Mouse (Mus musculus): ENCODE measurements around the gene Kcnk7. TPM values are rescaled to one million over a fixed set of nuclear protein-coding genes. Genes with fewer than 3 reads are reported as not detected.
A peak's percentile ranks its signal among the peaks of the same experiment; 100 is the strongest.

Kcnk7 gene
- polyA plus RNA-seq (2015; fragmentation: Nextera tagmentation; extraction: Ambion mirVana): 0.31 and 0.32 TPM in 2 replicates

DNA sequence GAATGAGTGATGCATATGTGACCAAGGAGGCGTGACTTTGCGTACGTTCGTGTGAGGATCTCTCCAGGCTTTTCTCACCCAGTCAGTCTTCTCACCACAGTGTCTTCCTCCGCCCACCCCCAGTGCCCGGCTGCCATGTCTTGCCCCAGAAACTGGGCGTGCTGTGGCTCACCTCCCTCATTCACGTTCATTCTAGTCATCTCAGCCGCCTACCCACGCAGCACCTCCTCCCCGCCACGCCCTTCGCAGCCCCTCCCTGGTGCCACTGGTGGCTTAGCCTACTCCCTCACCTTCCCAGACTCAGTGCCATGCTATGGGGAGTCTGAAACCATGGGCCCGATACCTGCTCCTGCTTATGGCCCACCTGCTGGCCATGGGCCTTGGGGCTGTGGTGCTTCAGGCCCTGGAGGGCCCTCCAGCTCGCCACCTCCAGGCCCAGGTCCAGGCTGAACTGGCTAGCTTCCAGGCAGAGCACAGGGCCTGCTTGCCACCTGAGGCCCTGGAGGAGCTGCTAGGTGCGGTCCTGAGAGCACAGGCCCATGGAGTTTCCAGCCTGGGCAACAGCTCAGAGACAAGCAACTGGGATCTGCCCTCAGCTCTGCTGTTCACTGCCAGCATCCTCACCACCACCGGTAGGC, at the start of gene Kcnk7:
TSS of gene Kcnk7 (plus strand) at position 205 of the 638 bp plus-strand sequence.
- Histone ChIP-seq H3K4me3 (no peak within 1 kb of the TSS), H3K27me3 (no peaks in the 10 kb centered on the region), H3K36me3 (ENCODE audit: poor library complexity, severe bottlenecking) (peaks cover 83% of the 10 kb centered on the region), H3K27ac (peak within 1 kb of the TSS; percentile 25; the same call in 1 of the 2 replicates), H3K4me1 (peaks cover 7% of the 10 kb centered on the region; the same call in 1 of the 2 replicates), H3K9ac (no peak within 1 kb of the TSS), H3K4me2 (no peak within 1 kb of the TSS), H3K9me3 (replicated peaks) (no peaks in the 10 kb centered on the region)
- 0 out of 2 replicates have a peak, but pooled peaks have one; percentile 27 for ATAC-seq
- WGBS: 78% methylated on average over 17 of the region's 17 CpGs

DNA sequence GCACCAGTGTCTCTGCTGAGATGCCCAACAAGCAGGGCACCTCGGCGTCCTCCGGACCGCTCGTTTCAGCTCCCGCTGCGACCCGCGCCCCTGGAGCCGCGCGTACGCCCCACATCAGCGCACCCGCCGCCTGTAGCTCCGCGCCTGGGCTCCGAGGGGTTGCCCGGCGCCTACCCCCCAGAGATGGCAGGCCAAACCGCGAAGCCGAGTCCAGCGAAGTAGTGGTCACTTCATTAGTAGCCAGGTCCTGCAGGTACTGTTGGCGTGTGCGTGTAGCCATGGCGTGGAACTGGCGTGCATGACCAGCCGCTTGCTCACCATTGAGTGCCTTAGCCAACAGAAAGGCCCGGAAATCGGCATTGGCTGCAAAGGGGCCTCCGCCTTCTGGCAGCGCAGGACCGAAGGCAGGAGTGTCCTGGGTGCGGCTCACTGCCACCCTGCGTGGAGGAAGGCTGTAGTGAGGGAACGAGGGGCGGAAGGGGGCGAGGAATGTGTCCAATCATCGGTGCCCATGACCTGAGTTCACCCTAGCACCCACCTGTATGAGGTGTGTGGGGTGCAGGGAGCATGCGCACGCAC, 49.4 kb upstream of the Kcnk7 start:
- H3K27me3 ChIP-seq: peaks cover 49% of the 10 kb centered on the region
- H3K36me3 ChIP-seq (ENCODE audit: poor library complexity, severe bottlenecking): 0 out of 2 replicates have a peak, but pooled peaks cover 7% of the 10 kb centered on the region
- peak overlapping the region; percentile 46 for H3K4me3 ChIP-seq
- no peak for ATAC-seq
- no peak overlapping the region for H3K27ac ChIP-seq
- H3K9ac ChIP-seq: peak overlapping the region; percentile 61
- H3K4me2 ChIP-seq: peak overlapping the region; percentile 79
- H3K9me3 ChIP-seq (replicated peaks): no peaks in the 10 kb centered on the region
- WGBS: 7% methylated on average over 43 of the region's 43 CpGs
- H3K4me1 ChIP-seq: peaks cover 12% of the 10 kb centered on the region

DNA sequence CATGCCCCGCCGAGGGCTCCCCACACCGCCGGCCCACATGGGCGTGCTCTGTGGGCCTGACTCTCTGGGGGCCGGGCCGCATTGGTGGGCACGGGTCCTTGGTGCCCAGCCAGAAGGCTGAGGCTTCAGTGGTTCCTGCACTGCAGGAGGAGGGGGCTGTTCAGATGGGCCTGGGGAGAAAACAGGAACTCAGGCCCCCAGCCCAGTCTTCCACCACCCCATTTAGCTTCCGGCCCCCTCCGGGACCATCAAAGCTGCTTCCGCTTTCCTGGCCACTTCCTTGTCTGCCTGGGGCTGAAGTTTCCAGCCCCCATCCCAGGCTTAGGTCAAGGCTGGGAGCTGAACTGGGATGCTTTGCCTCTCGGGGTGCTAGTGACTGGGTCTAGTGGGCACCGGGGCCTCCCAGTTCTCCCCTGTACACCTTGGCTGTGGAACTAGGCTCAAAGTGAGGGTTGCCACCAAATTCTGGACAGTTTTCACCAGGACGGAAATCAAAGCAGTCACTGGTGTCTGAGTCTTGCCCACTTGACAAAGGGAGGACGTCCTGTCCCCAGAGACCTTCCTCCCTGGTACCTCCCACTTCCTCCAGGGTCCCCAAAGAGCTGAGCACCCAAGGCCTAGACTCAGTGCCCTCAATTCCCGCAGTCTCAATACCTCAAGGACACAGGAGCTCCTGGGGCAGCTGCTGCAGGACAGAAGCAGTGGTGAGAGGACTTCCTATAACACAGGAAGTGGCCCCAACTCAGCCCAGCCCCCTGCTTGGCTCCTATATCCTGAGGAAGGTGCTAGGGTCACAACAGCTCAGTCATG, 43.0 kb upstream of the Kcnk7 start:
- no peak for ATAC-seq
- Histone ChIP-seq H3K9ac (no peak overlapping the region), H3K4me2 (no peak overlapping the region), H3K9me3 (replicated peaks) (no peaks in the 10 kb centered on the region), H3K4me1 (peaks cover 15% of the 10 kb centered on the region), H3K27ac (no peak overlapping the region), H3K4me3 (no peak overlapping the region), H3K36me3 (ENCODE audit: poor library complexity, severe bottlenecking) (peaks cover 17% of the 10 kb centered on the region), H3K27me3 (peaks cover 10% of the 10 kb centered on the region)
- whole genome bisulfite sequencing: 87% methylated on average over 16 of the region's 16 CpGs

DNA sequence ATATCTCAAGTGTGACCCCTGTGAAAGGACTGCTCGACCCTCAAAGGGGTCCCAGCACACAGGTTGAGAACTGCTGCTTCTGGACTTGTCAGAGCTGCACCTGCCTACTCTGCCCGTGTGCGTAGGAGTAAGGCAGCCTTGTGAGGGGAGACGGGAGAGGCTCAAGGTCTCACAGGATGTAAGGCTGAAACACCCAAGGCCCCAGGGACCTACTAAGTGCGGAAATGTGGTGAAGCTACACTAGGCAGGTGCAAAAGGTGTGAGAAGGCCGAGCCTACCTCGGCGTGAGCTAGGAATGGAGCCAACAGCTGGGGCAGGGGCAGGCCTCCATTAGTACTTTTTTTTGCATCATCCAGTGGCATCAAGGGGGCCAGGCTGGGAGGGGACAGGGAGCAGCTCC, 41.9 kb upstream of the Kcnk7 start:
- H3K36me3 ChIP-seq (ENCODE audit: poor library complexity, severe bottlenecking): peaks cover 28% of the 10 kb centered on the region
- no peak for ATAC-seq
- H3K27ac ChIP-seq: peak overlapping the region; percentile 25
- H3K9me3 ChIP-seq (replicated peaks): no peaks in the 10 kb centered on the region
- H3K9ac ChIP-seq: no peak overlapping the region
- H3K4me1 ChIP-seq: peaks cover 15% of the 10 kb centered on the region
- 82% methylated on average over 8 of the region's 8 CpGs for WGBS
- peaks cover 2% of the 10 kb centered on the region; the same call in 1 of the 2 replicates for H3K27me3 ChIP-seq
- no peak overlapping the region for H3K4me3 ChIP-seq
- H3K4me2 ChIP-seq: peak overlapping the region; percentile 66

DNA sequence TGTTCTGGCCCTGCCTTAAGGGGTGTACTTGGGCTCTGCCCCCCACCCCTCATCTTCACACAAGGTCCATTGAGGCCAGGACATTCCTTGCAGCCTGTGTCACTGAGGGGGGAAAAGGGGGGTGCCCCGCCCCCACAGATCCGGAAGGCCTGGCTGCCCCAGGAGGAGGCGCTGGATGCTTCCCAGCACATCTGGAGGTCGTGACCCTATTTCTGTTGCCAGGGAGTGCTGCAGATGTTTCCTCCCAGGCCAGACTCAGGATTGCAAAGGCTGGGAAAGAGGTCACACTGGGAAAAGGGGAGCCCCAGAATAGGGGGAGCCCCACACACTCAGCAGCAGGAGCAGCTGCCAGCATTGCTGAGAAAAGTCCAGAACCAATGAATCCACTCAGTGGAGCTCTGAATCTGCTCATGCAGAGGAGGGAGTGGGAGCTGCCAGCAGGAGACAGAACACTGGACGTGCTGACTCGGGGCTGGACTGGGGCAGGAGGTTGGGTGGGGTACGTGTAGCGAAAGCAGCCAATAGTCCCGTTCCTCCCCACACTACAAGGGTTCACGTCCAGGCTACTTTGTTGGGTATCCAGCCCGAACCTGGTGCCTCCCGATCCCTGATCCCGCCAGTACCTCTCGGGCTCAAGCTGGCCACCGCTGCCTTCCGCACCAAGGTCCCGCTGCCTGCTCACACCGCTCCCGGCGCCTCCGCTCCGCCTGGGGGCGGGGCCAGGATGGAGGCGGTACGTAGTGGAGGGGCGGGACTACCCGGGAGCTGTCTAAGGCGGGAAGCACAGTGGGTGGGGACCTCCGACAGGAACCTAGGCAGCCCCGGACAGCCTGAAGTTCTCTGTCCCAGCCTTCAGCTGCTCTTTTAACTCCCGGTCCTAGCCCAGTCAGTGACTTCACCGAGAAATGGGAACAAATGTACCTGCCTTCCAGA, 40.9 kb upstream of the Kcnk7 start, which contains the start of gene Sipa1:
TSS of gene Sipa1 (minus strand) at position 727 of the 933 bp plus-strand sequence.
- ATAC-seq: peak; percentile 92
- WGBS: 2% methylated on average over 32 of the region's 32 CpGs
- Histone ChIP-seq H3K27me3 (no peaks in the 10 kb centered on the region), H3K4me1 (peaks cover 15% of the 10 kb centered on the region), H3K27ac (peak within 1 kb of the TSS; percentile 25), H3K9ac (peak within 1 kb of the TSS; percentile 68), H3K4me3 (peak within 1 kb of the TSS; percentile 42), H3K4me2 (peak within 1 kb of the TSS; percentile 66), H3K9me3 (replicated peaks) (no peaks in the 10 kb centered on the region), H3K36me3 (ENCODE audit: poor library complexity, severe bottlenecking) (peaks cover 36% of the 10 kb centered on the region)

DNA sequence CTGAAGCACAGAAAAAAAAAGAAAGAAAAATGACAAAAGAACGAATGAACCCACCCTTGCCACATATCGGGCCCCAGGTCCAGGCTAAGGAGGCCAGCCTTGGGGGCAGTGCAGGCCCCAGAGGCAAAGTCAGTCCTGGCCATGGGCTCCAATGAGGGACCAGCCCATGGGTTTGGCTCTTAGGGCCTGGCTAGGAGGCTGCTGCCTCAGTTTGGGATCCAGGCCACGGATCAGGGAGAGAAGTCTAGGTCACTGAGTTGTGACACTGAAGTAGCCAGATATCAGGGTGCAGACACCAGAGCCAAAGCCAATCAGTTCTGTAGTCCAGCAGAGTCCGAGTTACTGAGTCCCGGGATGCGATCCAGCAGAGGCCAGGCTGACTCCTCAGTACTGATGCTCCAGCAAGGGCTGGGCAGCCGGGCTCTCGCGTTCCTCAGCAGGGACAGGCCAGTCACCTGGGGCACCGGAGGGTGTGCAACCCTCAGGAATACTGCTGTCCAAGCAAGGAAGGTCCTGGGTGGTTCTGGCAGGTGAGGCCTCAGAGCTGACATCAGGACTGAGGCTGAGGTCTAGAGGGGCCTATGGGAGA, 39.4 kb upstream of the Kcnk7 start:
- no peak overlapping the region for H3K9ac ChIP-seq
- peaks cover 51% of the 10 kb centered on the region for H3K36me3 ChIP-seq (ENCODE audit: poor library complexity, severe bottlenecking)
- no peaks in the 10 kb centered on the region for H3K9me3 ChIP-seq (replicated peaks)
- no peak overlapping the region for H3K4me2 ChIP-seq
- H3K27ac ChIP-seq: no peak overlapping the region
- H3K27me3 ChIP-seq: no peaks in the 10 kb centered on the region
- WGBS: 93% methylated on average over 10 of the region's 10 CpGs
- ATAC-seq: no peak
- H3K4me1 ChIP-seq: peaks cover 15% of the 10 kb centered on the region
- no peak overlapping the region for H3K4me3 ChIP-seq

DNA sequence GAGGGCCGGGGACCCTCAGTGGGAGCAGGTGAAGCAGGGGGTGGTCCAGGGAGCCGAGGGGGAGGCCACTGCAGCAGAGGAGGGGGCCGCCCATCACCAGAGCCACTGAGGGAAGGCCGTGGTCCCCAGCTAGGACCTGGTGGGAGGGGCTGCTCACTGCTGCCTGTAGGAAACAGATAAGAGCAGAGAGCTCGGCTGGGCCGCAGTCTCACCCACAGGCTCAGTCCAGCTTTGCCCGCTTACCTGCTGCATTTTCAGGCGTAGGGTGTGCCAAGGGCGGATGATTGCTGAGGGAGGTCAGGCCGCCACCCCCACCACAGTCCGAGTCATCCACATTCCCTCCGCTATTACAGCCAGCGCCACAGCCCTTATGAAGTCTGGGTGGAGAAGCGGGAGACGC, 38.7 kb upstream of the Kcnk7 start:
- WGBS: 91% methylated on average over 15 of the region's 15 CpGs
- no peak overlapping the region for H3K27ac ChIP-seq
- peaks cover 58% of the 10 kb centered on the region for H3K36me3 ChIP-seq (ENCODE audit: poor library complexity, severe bottlenecking)
- H3K4me3 ChIP-seq: no peak overlapping the region
- no peaks in the 10 kb centered on the region for H3K27me3 ChIP-seq
- H3K4me1 ChIP-seq: peaks cover 15% of the 10 kb centered on the region
- H3K4me2 ChIP-seq: no peak overlapping the region
- no peak for ATAC-seq
- no peaks in the 10 kb centered on the region for H3K9me3 ChIP-seq (replicated peaks)
- no peak overlapping the region for H3K9ac ChIP-seq

DNA sequence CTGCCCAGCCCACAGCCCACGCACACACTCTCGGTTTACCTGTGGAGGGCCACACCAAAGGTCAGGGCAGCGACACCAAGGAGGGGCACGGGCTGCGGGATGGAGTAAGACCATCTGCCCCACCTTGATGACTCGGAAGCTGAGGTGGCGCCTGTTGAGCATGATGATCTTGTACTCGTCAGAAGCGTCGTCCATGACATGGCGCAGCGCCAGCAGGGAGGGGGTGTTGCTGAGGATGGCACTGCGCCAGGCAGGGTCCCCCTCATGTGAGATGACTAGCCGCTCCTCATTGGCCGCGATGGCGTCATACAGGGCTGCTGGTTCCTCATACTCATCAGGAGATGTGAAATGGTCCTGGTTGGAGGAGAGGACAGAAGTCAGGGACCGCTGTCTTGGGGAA, 37.8 kb upstream of the Kcnk7 start:
- H3K9me3 ChIP-seq (replicated peaks): no peaks in the 10 kb centered on the region
- no peak for ATAC-seq
- H3K4me3 ChIP-seq: no peak overlapping the region
- H3K4me2 ChIP-seq: no peak overlapping the region
- H3K27ac ChIP-seq: no peak overlapping the region
- H3K27me3 ChIP-seq: no peaks in the 10 kb centered on the region
- no peak overlapping the region for H3K9ac ChIP-seq
- peaks cover 15% of the 10 kb centered on the region for H3K4me1 ChIP-seq
- 89% methylated on average over 18 of the region's 18 CpGs for WGBS
- peaks cover 68% of the 10 kb centered on the region for H3K36me3 ChIP-seq (ENCODE audit: poor library complexity, severe bottlenecking)

DNA sequence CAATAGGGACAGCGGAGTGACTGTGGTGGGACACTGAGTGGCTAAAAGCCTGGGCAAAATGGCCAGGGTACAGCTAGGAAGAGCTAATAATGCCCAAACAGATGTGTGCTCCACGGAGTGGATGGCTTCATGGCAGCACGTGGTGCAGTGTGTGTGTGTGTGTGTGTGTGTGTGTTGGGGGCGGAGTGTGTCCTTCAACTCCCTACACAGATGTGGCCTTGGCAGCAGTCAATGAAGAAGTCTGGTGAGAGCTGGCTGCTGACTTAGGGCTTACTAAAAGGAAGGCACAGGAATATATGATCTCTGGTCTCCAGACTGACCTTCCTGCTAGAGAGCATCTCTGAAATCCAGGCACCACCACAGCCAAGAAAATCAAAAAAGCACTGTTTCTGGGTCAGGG, 35.8 kb upstream of the Kcnk7 start:
- no peak for ATAC-seq
- H3K36me3 ChIP-seq (ENCODE audit: poor library complexity, severe bottlenecking): peaks cover 88% of the 10 kb centered on the region
- WGBS: 87% methylated on average over 4 of the region's 4 CpGs

DNA sequence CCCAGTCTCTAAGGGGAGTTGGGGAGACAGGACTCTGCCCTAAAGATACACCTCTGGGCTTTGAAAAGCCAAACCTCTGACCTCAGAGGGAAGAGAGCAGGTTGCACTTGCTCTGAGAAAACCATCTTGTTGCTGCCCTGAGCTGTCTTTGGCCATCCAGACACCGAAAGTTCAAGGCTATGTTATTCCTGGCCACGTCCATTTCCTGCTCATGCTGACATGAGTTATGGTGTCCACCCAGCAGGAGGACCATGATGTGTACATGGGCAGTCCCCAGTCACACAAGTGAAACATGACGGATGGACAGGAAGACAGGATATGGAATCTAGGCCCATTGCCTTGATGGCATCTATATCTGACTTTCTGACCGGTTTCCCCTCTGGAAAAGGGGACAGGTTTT, 23.7 kb upstream of the Kcnk7 start:
- Histone ChIP-seq H3K9ac (no peak overlapping the region), H3K9me3 (replicated peaks) (no peaks in the 10 kb centered on the region), H3K4me3 (no peak overlapping the region), H3K27ac (no peak overlapping the region), H3K4me2 (no peak overlapping the region), H3K36me3 (ENCODE audit: poor library complexity, severe bottlenecking) (peaks cover 98% of the 10 kb centered on the region), H3K27me3 (no peaks in the 10 kb centered on the region), H3K4me1 (no peaks in the 10 kb centered on the region)
- WGBS: 94% methylated on average over 4 of the region's 4 CpGs
- ATAC-seq: no peak

More for the DNA sequence above, 35.8 kb upstream of the Kcnk7 start:
- Histone ChIP-seq H3K4me2 (no peak overlapping the region), H3K4me1 (peaks cover 7% of the 10 kb centered on the region), H3K4me3 (no peak overlapping the region), H3K27ac (no peak overlapping the region), H3K27me3 (no peaks in the 10 kb centered on the region), H3K9me3 (replicated peaks) (no peaks in the 10 kb centered on the region), H3K9ac (no peak overlapping the region; the same call in 1 of the 2 replicates)

DNA sequence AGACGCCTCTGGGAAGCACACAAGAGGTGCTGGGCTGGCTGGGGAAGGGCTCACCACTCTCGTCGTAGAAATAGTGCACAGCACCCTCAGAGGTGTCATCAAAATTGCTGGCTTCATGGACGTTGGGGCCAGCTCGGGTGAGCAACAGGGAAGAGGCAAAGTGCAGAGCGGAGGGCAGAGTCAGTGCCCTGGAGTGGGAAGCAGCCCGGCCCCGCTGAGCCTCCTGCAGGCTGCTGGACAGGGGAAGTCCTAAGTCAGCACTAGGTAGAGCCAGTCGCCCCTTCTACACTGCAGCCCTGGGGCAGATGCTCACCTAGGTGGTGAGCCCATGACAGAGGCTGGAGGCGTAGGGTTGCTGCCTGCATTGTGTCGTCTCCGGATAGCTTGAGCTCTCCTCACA, 19.9 kb upstream of the Kcnk7 start:
- no peak overlapping the region for H3K4me2 ChIP-seq
- ATAC-seq: no peak
- no peaks in the 10 kb centered on the region for H3K27me3 ChIP-seq
- WGBS: 90% methylated on average over 12 of the region's 12 CpGs
- H3K4me1 ChIP-seq: peaks cover 13% of the 10 kb centered on the region
- H3K9ac ChIP-seq: no peak overlapping the region
- no peaks in the 10 kb centered on the region for H3K9me3 ChIP-seq (replicated peaks)
- no peak overlapping the region for H3K27ac ChIP-seq
- no peak overlapping the region for H3K4me3 ChIP-seq
- H3K36me3 ChIP-seq (ENCODE audit: poor library complexity, severe bottlenecking): peaks cover 78% of the 10 kb centered on the region

All from forebrain, embryonic 13.5 days (tissue).